Mouse (Mus musculus): ENCODE measurements at regions not wholly inside any gene's neighbourhood (a gene's known extent, or its start where the extent isn't known, plus 50 kb on each side); places are given as distances from the start of the nearest gene placed in this dataset.

GRCm38 (mm10) chr3:118338716-118339115 is 223.2 kb upstream of the Dpyd start:
- TF ChIP-seq CTCF (IDR thresholded peaks at IDR 0.05; ENCODE audit: low read depth) (no peak), EP300 (IDR thresholded peaks at IDR 0.05; ENCODE audit: low read depth) (no peak)

Measured in liver, postnatal 0 days (tissue).